Mouse (Mus musculus): ENCODE results near the gene Teddm1b.
"Not testable (repeated sequence)": the region's sequence is repeated elsewhere in the genome, so short reads cannot be mapped to it uniquely, and the experiment has no call there.

Gene Teddm1b

GRCm38 (mm10) chr1:153874045-153874444, at the start of gene Teddm1b:
Teddm1b (plus strand) TSS chr1:153874345.
- no peak for DNase-seq (ENCODE audit: low spot score)

GRCm38 (mm10) chr1:153830746-153831145, 43.4 kb upstream of the Teddm1b start:
- DNase-seq (ENCODE audit: low spot score): no peak

GRCm38 (mm10) chr1:153836036-153836435, 38.1 kb upstream of the Teddm1b start:
- DNase-seq (ENCODE audit: low spot score): no peak

GRCm38 (mm10) chr1:153842121-153842740, 31.9 kb upstream of the Teddm1b start:
- DNase-seq (ENCODE audit: low spot score): no peak

- DNase-seq (ENCODE audit: low spot score): no peak
Observed at GRCm38 (mm10) chr1:153844042-153844441, 30.1 kb upstream of the Teddm1b start, which contains the start of gene Rgsl1. Rgsl1 (minus strand) TSS chr1:153844142.

- DNase-seq (ENCODE audit: low spot score): no peak
Observed at GRCm38 (mm10) chr1:153846420-153846819, 27.7 kb upstream of the Teddm1b start.

- no peak for DNase-seq (ENCODE audit: low spot score)
Observed at GRCm38 (mm10) chr1:153846867-153847266, 27.3 kb upstream of the Teddm1b start.

- not testable (repeated sequence) for DNase-seq (ENCODE audit: low spot score)
Observed at GRCm38 (mm10) chr1:153852696-153853095, 21.4 kb upstream of the Teddm1b start.

- DNase-seq (ENCODE audit: low spot score): no peak
Observed at GRCm38 (mm10) chr1:153855946-153856345, 18.2 kb upstream of the Teddm1b start.

GRCm38 (mm10) chr1:153880391-153880790, 6.2 kb downstream of the Teddm1b start:
- DNase-seq (ENCODE audit: low spot score): not testable (repeated sequence)

- DNase-seq (ENCODE audit: low spot score): no peak
Observed at GRCm38 (mm10) chr1:153886024-153886633, 12.0 kb downstream of the Teddm1b start.

- DNase-seq (ENCODE audit: low spot score): no peak
Observed at GRCm38 (mm10) chr1:153890121-153890520, 16.0 kb downstream of the Teddm1b start.

- DNase-seq (ENCODE audit: low spot score): no peak
Observed at GRCm38 (mm10) chr1:153891442-153891841, 17.3 kb downstream of the Teddm1b start, which contains the start of gene Teddm1a. Teddm1a (plus strand) TSS chr1:153891742.

- no peak for DNase-seq (ENCODE audit: low spot score)
Observed at GRCm38 (mm10) chr1:153893746-153894145, 19.6 kb downstream of the Teddm1b start.

- no peak for DNase-seq (ENCODE audit: low spot score)
Observed at GRCm38 (mm10) chr1:153894201-153894893, 20.2 kb downstream of the Teddm1b start.

- DNase-seq (ENCODE audit: low spot score): no peak
Observed at GRCm38 (mm10) chr1:153894979-153895378, 20.8 kb downstream of the Teddm1b start.

- DNase-seq (ENCODE audit: low spot score): no peak
Observed at GRCm38 (mm10) chr1:153897196-153897595, 23.1 kb downstream of the Teddm1b start.

- DNase-seq (ENCODE audit: low spot score): no peak
Observed at GRCm38 (mm10) chr1:153898989-153899730, 25.0 kb downstream of the Teddm1b start.

GRCm38 (mm10) chr1:153899731-153900380, 25.7 kb downstream of the Teddm1b start, which contains the start of the genes Glul and Teddm2:
Glul (plus strand) TSS chr1:153899944.
Teddm2 (minus strand) TSS chr1:153900228.
- DNase-seq (ENCODE audit: low spot score): peak; percentile 94

- peak; percentile 28 for DNase-seq (ENCODE audit: low spot score)
Observed at GRCm38 (mm10) chr1:153900381-153900780, 26.2 kb downstream of the Teddm1b start.

- no peak for DNase-seq (ENCODE audit: low spot score)
Observed at GRCm38 (mm10) chr1:153900860-153901730, 26.9 kb downstream of the Teddm1b start.
